Mouse (Mus musculus): Measurements from ENCODE around the gene Myt1l. TPM values are rescaled to one million over a fixed set of nuclear protein-coding genes. Genes with fewer than 3 reads are reported as not detected.
A peak's percentile ranks its signal among the peaks of the same experiment; 100 is the strongest.

Gene Myt1l
- total RNA-seq, 2 experiments from 2014 or later, result not detected

DNA sequence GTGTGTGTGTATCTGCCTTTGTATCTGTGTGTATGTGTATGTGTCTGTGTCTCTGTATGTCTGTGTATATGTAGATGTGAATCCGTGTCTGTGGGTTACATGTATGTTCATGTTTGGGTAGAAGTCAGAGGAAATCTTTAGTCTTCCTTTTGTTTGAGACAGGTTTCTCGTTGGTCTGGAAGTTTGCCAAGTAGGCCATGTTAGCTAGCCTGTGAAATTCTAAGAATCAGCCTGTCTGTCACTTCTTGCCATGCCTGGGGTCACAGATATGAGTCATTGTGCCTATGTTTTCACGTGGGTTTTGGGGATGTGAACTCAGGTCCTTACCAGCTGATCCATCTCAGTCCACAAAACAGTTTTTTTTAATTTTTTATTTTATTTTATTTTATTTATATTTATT lies 128.9 kb downstream of the Myt1l start:
- DNase-seq, result no peak

DNA sequence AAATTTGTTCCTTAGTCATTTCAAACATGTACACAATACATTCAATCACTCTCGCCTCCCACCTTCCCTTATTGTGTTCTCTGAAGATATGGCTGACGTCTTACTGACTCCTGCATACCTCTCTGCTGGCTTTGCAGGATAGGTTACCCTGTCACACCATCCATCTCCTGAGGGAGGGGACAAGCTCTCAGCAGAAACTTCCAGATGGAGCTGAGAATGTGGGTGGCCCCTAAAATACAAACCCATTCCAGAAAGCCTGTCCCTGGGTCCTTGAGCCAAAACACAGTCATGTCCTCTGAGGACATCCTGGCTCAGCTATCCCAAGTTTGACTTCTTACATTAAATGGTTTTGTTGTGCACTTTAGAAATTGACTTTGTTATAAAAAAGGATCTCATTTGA lies 129.7 kb downstream of the Myt1l start:
- no peak for DNase-seq

DNA sequence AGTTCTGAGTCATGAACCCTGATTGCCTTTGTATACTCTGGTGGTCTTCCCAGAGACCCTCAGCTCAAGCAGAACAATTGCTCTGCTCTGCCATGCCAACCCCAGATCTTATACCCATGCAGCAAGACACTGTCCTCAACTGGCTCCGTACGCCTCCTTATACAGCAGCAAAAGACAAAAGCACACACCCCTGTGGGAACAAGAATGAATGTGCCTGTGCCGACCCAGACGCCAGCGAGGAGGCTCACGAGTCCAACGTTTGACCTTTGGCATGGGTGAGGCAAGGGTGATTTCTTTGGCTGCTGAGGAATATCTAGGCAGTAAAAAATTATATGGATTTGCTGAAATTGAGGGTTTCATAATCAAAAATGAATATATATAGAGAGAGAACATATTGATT lies 143.8 kb downstream of the Myt1l start:
- DNase-seq, result no peak

DNA sequence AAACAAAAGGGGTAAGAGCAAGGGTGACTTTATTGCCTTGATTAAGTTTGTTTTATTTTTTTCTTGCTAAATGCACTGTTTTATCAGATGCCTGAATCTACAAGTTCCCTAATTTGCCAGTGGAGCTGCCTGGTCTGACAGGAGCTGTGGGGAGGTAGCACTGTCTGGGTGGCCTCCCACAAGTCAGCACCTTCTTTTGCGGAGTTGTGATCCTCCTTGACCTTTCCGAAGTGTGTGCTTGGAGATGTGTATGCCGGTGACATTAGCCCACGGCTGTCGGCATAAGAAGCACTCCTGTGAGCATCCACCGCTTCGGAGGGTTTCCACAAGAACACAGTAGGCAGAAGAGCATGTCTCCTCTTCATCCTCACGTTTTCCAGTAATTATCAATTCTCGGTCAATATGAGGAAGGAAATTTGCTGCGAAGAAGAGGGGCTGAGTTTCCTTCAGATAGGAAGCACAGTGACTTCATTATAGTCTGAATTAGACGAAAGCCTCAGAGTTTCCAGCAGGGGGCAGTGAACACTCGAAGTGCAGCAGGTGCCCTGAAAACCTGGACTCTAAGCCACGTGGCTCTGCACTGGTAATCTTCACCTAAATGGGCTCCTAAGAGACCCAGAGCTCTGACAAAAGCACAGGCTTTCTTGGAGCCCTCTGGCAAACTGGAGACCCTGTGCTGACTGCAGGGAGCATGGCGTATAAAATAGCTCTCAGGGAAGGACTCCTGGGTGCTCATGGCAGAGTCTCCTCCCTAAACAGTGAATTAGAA lies 147.6 kb downstream of the Myt1l start:
- DNase-seq, result peak; percentile 44 to 76

DNA sequence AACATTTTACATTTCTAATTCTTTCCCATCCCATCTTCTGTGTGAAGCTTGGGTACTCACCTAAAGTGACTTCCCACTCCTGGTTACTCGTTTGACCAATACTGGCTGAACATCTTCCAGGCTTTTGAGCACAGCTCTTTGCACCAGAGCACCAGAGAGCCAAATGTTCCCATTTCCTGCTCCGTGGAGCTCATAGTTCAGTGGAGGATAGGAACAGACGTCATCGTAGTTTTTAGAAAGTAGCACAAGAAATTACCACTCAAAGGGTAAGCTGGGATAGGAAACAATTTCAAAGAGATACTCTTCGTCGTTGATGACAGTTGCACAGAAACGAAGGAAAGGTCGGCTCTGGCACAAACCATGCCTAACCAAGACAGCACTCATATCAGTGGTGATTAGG lies 154.2 kb downstream of the Myt1l start:
- DNase-seq, result no peak

DNA sequence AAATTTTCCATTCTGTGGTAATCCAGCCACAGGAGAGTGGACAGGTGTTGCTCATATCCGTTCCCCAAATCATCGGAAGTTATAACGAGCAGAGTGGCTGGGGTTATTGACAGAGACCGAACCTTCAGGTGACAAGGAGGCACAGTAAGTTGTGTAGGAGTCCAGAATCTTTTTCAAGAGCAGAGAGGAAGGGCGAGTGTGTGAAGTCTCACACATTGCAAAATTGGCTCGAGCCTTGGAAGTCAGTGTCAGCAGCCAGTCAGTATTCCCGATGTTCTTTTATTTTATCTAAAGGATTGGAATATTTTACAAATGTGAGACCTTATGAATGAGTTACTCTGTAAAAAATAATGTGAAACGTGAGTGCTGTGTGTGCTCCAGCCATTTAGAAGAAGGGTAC lies 154.8 kb downstream of the Myt1l start:
- DNase-seq, result no peak

DNA sequence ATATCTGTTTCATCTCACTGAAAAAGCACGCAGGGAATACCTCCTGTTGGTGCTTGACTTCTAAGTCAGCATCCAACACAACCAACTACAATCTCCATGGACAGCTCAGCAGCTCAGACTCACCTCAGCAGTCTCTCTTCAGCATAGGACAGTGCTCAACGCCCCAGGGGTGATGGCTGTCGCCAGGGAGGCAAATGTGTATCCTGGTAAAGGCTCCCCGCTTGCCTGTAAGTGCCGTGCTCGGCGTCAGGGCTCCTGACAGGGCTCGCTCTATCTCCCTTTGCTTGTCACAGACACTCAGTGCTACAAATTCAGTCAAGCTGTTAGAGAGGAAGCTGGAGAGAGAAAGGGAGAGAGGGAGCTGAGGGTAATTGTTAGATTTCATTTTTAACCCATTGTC lies 158.1 kb downstream of the Myt1l start:
- DNase-seq, result no peak

DNA sequence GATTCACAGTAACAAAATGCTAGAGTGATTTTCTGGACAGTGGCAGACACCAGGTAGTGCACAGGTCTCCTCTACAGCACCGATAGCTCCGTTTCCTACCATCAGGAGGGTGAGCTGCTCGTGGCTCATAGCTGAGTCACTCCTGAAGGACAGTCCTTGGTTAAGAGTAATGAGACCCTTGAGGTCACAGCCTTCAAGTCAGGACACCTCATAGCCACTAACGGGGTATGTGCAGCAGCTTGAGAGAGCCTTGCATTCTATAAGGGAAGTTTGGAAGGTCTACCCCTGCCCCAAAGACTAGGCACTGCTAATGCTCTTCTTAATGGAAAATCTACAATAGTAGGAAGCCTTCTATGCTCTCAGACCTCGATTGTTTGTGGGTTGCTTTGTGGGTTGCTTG lies 163.4 kb downstream of the Myt1l start:
- no peak for DNase-seq

DNA sequence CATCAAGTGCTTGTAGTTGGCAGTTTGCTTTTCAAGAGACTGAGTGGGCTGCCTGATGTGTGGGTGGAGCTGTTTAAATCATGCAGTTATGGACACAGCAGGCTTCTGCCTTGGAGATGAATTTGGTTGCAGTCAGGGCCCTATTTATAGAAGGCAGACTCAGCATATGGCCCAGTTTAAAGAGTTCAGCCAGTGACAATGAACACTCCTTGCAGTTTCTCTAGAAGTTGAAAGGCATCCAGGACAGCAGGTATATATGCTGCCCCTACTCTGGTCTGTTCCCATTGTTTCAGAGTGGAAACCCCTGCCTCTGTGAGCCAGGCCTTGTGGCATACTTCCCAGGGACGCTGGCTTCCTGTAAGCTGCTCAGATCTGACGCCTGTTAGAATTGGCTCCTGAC lies 167.0 kb downstream of the Myt1l start:
- DNase-seq, result no peak

DNA sequence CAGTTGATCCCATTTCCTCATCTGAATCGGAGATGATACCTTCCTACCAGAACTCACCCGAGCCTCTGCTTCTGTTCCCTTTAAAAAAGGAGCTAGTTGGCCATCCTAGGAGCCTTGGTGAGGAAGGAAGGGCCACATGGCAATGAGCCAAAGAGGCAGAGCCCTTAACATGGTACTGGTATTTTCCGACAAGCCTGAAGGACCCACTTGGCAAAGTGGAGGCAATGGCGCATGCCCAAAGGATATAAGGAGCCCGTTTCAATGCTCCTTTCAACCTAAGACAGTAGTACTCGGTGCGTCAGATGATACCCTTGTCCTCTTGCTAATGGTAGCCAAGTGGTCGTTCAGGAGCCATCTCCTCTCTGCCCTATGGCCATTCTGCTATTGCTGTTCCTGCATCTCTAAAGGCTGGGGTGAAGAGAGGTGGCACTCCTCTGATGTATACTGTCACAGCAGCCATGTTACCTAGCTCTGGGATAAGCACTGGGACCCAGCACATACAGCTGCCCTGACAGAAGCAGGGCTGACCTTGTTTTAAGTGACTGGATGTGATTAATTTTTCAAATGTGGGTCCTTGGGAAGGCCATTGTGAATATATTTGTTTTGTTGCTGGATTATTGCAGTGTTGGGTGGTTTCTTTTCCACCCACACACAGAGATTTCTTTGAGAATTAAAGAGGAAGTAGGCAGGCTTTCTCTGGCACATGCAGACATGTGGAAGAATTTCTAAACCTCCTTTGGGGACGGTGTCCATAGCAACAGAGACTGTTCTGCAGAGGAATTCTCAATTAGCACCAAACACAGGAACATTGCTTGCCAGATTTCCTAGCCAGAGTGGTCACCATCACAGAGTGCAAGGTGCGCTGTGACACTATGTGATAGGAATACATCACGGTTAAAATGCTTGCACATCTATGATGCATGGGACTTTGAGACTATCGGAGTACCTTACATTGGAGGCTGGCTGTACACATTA lies 169.6 kb downstream of the Myt1l start:
- peak; percentile 58 to 74 for DNase-seq

DNA sequence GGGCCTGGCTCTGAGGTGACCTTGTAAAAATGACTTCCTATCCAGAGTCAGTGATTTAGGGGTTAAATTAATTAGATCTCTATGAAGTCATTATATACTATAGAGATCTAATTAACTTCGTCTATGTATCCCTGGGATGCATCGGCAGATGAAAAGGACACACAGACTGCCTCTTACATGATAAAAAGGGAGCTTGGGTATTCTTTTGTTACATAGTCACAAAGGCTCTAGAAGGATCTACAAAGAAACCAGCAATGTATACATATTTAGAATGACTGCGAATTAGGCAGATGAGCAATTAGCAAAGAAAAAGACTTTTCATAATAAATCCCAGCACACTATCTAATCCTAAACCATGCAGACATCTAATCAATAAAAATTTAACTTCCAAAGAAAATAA lies 170.4 kb downstream of the Myt1l start:
- DNase-seq, result no peak

DNA sequence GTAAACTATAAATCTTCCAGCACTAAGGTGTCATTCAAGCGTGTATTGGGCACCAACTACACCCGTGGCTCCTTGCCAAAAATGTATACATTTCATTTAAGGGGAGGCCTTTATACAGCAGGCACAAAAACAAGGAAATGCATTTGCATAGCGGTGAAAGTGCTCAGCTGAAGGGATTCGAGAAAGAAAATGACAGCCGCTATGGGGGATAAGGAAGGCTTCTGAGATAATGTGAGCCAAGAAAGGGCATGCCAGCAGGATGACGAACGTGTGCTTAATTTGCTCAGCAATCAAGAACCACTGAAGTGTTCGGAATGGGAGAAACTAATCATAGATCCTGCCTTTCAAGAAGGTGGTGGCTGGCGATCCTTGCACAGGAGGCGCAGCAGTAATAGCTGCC lies 170.8 kb downstream of the Myt1l start:
- peak in 1 of 2 experiments; percentile 19 for DNase-seq

DNA sequence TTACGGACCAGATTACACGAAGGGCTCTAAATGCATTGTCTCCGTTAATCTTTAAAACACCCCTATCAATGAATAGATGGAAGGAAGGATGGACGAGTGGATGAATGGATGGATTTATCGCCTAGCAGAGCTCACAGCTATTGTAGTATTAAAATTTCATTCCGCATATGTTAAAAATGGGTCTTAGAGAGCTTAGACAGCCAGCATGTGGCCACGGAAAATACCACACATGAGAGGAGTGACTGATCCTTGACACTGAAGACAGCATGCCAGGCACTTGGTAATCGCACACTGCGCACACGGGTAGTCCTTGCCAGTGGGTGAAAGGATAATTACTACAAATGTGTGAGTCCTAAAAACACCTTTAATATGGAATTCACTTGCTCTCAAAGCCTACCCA lies 171.2 kb downstream of the Myt1l start:
- no peak for DNase-seq

DNA sequence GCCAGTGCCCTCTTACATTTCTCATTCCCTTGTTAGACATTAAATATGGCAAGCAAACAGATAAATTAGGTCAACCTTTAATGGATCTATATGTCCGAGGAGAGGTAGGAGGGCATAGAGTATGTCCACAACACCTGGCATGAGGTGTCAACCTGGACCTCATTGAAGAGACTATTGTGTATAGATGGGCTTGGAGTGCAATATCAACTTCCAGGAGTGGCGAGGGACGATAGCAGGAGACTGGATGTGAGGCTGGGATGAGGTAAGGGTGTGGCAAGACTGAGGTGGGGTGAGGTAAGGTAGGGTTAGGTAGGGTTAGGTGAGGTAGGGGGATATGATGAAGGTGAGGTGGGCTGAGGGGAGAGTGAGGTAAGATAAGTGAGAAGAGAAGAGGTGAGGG lies 171.8 kb downstream of the Myt1l start:
- DNase-seq, result no peak

DNA sequence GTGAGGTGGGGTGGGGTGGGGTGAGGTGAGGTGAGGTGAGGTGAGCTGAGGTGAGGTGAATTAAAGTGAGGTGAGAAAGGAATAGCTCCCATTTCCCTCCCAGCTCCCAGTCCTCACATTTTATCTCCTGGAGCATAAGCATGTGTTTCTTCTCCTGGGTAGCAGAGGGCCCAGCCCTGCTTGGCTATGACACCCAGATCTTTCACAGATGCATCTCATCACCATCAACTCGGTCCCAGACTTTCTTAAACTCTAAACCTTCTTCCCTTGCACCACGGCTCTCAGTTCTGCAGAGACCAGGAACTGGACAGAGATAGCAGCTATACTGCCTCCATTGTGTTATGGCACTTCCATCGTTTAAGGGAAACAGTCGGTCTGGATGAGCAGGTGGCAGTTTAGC lies 172.9 kb downstream of the Myt1l start:
- DNase-seq, result no peak

DNA sequence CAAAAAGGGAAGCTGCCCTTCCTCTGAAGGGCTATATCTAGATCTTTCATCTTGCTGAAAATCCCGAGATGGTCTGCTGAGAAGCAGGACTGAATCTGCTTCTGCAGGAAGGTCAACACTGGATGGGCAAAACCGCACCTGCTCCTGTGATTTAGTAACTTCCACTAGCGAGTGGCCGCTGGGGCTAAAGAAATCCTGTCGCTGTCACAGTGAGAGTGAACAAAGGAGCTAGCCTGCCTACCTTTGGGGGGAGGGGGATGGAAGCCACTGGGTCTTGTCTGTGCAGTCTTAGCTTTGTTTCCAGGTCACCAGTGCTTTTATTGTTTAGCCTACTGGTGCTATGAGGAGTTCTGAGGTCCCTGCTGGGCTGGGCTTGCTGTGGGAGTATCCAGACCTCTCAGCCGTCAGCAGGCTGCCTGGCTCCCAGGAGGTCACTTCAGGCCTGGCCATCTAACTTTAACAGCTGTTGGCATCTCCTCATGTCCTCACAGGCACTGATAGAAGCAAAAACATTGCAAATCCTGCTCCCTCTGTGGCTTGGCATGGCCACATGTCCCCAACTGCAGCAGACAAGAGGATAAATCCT lies 173.6 kb downstream of the Myt1l start:
- DNase-seq, result peak; percentile 46 to 74

DNA sequence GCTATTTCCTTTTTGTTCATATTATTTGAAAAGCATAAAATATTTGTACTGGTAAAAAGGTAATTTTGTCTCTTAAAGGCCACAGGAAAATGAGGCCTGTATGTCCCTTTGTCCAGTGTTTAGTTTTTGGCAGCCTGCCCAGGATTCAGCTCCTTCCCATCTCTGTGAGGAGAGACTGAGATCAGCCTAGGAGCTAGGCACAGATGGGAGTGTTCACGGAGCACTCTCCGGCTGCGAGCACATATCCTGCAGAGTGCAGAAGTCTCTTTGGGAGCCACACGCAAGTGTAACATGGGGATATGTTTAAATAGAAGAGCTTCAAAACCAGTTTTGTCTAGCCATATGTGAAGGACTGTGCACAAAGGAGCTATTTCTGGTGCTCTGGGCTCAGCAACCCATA lies 174.4 kb downstream of the Myt1l start:
- DNase-seq, result peak; percentile 63 to 68

DNA sequence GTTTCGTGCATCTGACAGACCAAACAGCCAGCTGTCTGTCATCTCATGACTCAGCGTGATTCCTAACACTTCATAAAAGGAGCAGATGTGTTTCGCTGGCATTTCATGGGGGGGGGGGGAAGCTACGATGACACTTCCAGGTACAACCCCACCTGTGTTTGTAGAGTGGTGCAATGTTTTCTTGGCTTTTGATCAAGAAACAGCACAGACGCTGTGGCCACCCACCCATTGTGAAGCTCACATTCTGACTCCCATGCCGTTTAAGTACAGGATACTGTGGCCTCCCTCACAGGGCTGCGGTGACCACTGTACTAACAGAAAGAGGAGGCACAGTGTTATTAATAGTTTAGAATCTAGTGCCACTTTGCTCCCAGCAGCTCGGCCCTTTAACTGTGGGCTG lies 175.4 kb downstream of the Myt1l start:
- no peak for DNase-seq

DNA sequence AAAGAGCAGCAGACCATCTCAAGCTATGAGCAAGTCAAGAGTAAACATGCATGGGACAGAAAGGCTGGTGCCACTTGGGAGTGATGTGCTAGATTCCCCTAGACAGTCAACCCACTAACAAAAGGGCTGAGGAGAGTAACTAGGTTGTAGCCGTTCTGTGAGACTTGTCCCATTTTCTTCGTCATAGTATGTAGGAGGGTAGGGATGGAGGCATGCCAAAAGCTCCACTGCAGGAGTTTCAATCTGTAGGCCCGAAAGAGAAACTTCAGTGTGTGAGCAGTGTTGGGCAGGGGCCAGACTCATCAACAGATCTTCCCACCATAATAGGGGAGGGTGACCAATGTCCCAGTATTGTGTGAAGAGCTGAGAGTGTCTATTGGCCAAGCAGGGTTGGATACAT lies 178.9 kb downstream of the Myt1l start:
- DNase-seq, result no peak

DNA sequence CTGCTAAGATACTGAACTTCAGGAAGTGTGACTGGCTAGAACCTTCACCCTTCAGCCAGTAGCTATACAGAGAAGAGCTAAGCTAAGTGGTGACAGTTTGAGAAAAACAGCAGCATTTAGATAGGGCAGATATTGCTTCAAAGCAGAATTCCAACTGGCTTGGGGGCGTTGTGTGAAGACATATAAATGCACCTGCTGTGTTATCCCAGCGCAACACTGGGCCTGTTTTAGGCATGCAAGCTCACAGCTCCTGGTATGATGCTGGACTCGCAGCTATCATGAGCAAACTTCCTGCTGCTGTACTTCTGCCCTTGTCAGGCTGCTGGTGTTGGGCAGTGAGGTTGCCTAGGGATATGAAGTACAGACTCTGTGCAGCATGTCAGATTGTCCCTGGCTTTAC lies 180.0 kb downstream of the Myt1l start:
- no peak for DNase-seq

DNA sequence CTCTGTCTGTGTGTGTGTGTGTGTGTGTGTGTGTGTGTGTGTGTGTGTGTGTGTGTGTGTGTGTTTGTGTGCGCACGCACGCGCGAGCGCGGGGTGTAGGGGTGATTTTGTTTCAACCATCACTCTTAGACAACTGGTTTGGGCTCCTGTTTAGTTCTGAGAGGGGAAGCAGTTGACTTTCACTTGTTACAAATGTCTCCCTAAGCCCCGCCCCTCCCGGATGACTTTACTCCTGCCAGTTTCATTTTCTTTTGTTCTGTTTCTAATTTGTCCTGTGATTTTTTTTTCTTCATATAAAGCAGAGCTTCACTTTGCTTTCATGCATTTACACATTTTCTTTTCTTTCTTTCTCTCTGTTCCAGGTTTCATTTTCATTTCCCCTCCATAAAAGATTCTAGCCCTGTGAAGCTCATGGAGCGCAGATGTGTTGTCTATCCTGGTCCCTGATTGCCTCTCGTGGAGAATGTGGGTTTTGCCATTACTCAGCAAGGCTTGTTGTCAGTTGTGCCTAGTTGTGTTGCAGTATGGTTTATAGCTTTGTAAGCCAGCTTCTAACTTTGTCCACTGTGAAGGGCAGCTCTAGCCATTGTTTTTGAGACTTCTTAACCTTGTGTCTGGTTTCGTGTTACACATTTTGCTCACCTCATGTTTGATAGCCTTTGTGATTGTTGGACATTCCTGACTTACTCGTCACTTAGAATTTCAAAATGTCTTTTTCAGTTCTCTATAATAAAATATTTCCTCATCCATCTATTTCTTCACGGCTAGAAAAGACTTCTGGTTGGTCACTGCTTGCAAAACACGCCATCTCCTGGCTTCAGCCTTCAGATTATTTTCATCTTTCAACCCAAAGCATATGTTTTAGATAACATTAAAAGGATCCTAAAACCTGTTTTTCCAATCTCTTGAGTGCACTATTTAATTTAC lies 184.9 kb downstream of the Myt1l start:
- no peak for DNase-seq

Data from heart, adult 18-20 months (tissue).